Mouse (Mus musculus) cerebellum, postnatal 14 days (tissue): Measurements from ENCODE around the gene Ube2v1.

ENCODE experiments used
- DNase-seq, 2 experiments: peaks; one replicate each; pipeline ENCODE4 v3.0.0; 2021; ENCODE audit warnings: mixed read lengths in 2 of 2

The Ube2v1 gene

DNA sequence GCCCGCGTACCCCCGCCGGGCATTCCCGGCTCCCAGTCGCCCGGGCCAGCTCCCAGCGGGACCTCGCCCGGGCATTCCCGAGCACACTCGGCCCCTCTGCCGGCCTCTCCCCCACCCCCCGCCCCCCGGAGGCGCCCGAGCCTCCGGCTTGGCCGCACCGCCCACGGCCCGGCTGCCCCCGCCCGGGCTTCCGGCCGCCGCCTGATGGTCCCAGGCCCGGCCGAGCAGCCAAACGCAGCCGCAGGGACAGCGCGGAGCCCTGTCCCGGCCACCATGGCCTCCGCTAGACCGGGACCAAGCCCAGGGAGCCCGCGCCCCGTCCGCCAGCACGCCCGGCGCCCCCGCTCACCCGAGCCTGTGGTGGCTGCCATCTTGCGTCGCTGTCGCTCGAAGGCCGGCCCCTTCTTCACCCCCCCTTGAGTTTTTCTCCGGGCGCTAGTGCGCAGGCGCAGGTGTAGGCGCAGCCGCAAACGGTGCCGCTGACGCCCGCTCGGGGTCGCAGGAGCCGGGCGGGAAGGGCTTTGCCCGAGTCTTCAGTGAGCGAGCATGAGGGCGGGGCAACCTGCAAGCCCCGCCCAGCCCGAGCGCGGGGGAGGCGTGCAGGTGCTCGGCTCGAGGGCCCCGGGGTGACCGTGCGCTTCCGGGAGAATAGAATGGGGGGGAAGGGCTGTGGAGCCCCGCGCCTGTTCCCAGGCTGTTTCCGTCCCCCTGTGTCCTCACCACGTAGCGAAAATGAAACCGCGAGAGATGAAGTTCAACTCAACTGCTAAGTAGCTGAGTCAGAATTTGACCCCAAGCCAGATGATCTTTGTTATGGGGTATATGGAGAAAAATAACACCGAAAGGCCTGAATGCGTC lies at the start of gene Ube2v1:
Ube2v1 (minus strand) TSS at position 505 of the 858 bp plus-strand sequence.
- peak; percentile 98 to 99 for DNase-seq

DNA sequence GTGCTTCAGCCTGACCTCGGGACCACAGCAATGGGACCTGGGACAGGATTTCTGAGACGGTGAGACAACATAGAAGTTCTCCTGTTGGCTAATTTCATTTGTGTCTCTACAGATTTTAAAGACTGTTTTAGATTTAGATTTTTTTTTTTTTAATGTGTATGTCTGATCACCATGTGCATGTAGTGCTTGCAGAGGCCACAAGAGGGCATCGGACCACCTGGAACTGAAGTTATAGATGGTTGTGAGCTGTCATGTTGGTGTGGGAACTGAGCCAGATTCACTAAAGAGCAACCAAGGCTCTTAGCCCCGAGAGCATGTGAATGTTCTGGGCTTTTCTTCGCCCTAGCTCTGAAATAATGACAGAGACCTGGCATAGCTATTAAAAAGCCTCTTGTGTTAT lies 48.8 kb upstream of the Ube2v1 start:
- DNase-seq: peak; percentile 57 to 79

DNA sequence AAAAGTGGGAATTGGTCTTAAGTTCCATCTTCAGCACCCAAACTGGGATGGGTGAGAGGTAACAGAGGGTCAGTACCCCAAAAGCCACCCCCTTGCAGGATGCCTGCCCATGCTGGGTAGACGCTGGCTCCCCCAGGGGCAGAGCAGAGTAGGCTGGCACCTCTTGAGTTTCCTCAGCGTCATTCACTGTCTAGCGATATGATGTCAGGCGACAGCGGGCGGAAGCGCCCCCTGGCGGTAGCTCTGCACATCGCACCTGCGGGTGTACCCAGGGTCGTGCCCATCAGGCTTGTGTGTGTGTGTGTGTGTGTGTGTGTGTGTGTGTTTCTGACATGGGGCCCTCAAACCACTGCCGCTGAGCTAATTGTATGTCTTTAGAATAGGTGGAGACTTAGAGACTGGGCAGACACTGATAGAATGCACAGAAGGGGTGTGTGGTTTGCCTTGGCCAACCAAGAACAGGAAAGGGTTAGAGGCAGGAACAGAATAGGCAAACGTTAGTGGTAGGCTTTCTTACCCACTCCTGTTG lies 48.1 kb upstream of the Ube2v1 start:
- DNase-seq: peak; percentile 90 to 95

DNA sequence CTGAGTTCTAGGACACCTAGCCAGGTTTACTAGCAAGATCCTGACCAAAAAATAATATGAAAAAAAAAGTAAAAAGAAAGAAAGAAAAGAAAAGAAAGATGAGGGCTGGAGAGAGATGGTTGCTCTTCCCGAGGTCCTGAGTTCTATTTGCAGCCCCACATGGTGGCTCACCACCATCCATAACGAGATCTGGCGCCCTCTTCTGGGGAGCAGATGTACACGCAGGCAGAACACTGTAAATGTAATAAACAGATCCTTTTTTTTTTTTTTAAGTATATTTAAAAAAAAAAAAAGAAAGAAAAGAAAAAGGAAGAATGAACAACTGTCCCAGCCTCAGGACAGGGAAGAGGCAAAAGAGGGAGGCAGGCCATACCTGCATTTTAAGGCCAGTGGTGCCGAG lies 46.7 kb upstream of the Ube2v1 start:
- no peak for DNase-seq

DNA sequence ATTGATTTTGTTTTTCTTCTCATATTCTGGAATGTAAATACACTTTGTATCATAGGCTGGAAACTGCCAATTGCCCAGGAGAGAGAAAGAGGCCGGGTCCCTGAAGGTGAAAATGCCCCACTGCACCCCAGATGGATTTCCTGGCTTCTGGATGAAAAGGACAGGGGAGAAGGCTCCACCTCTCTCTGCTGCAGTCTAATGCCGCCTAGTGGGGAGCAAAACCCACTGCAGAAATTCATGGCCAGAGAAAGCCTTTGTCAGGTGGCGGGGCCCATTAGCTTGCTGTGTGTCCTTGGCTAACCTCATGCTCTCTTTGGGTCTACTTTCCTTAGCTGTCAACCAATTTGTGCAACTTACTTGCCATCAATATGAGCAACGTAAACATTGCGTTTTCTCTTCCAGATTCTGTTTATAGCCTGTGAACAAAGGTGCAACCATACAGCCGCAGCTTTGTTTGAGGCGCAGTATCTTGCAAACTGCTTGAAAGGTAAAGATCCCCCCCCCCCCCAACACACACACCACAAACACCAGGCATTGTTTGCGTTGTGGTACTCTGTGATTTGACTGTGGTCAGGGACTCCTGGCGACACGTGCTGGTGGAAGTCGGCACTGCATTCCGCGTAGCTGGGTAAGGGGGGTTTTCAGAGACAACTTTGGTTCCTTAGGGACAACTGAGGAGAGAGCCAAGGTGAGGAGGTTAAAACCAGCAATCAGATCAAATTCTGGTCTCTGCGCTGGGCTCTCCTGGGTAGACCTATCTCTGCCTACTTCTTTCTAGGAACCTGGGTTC lies 43.4 kb upstream of the Ube2v1 start:
- peak in 1 of 2 experiments; percentile 62 for DNase-seq

DNA sequence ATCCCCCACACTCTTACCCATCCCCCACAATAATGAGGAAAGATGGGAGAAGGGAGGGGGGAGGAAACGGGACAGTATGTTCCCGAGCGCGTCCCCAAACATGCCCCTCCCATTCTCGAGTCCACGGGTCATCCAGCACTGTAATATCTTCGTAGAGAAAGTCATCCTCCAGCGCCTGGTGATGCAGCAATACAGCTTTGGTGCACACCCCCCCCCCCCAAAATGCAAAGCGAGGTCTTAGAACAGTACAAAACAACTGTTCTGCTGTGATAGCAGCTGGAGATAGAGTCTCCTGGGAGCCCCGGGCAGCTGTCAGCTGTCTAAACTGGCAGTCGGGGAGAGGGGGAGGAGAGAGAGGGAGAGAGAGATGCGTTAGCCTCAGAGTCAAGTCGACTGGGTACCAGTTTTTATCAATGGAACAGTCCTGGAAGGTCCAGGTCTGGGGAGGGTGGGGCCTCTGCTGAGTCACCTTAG lies 40.4 kb upstream of the Ube2v1 start:
- DNase-seq: no peak

DNA sequence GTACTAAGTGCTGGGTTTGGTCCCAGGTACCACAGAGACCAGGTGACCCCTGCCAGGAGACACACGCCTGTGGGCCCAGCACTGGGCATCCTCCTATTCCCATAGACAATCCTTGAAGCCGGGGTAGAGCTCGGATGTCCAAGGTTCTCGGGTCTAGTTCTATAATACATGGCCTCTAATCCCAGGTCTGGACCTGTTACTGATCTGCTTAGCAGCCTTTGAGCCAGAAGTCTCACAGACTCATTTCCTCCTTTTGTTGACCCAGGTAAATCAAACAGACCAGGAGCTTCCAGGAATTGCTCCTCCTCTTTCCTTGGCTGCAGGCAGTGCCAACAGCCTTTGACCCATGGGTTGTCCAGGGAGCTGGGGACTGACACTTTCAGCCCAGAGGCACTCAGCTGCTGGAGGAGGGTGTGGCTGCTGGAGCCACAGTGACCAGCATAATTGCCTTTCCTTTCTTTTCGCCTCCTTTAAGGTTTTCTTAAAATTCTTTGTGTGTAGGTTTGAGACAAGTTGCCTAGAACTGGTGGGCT lies 39.3 kb upstream of the Ube2v1 start:
- DNase-seq: no peak

DNA sequence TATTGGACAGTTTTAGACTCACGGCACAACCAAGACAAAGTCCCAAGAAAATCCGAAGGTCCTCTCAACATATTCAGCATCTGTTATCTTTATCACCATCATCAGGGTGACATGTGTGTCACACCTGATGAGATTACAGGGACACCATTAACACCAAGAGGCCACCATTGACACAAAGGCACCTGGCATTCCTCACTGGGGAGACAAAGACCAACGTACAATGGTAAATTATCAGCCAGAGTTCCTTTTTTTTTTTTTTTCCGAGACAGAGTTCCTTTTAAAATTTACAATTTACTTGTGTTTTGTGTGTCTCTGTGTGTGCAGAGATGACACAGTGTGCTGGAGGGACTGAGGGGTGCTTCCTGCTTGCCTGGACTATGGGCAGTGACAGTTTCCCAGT lies 37.5 kb upstream of the Ube2v1 start:
- no peak for DNase-seq

DNA sequence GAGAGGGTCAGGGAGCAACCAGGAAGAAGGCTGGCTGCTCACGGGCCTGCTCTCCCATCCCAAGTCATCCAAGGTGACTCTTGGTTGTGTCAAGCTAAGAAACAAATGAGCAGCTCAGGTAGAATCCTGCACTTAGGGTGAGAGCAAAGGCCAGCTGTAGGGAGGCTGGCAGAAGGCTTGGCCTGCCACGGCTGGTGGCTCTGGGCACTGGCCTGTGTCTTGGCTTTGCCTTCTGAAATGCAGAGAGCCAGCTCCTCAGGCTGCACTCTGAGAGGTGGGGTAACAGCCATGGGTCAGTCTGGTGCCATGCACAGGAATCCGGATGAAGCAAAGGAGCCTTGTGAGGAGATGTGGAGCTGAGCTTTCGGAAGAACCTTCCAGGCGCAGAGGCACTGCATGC lies 36.5 kb upstream of the Ube2v1 start:
- DNase-seq: no peak

DNA sequence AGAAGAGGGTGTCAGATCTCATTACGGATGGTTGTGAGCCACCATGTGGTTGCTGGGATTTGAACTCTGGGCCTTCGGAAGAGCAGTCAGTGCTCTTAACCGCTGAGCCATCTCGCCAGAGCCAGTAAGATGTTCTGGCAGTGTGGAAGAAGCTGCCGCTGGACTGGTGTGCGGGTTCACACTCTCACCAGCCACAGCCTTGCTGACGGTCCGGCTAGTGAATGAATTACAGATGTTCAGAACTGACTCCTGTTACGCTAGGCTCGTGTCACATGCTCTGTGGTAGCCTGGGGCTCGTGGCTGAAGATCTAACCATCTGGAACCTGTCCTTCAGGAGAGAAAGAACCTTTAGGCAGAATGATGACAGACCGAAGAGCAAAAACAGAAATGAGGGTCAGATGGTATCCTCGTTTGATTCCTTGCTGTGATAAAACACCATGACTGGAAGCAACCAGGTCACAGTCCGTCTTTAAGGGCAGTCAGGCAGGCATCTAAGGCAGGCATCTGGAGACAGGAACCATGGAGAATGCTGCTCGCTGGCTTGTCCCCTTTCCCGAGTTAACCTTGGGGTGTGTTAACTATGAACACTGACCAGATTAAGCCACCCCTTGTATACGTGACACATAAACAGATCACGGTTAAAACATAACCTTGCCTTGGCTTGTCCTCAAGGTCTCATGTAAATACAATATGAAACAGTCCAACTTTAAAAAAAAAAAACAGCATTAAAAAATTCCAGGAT lies 34.2 kb upstream of the Ube2v1 start:
- no peak for DNase-seq

DNA sequence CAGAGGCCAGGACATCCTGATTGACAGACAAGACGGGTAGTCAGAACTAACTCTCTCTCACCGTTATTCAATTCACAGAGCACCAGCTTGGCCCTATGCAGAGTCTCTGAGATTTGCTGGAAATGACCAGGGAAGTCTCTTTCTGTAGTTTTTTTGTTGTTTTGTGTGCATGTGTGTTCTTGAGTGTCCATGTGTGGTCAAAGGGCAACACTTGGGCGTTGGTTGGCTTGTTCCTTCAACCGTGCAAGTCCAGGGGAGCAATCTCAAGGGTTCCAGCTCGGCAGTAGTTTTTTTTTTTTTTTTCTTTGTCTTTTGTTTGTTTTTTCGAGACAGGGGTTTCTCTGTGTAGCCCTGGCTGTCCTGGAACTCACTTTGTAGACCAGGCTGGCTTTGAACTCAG lies 30.8 kb upstream of the Ube2v1 start:
- DNase-seq: no peak

DNA sequence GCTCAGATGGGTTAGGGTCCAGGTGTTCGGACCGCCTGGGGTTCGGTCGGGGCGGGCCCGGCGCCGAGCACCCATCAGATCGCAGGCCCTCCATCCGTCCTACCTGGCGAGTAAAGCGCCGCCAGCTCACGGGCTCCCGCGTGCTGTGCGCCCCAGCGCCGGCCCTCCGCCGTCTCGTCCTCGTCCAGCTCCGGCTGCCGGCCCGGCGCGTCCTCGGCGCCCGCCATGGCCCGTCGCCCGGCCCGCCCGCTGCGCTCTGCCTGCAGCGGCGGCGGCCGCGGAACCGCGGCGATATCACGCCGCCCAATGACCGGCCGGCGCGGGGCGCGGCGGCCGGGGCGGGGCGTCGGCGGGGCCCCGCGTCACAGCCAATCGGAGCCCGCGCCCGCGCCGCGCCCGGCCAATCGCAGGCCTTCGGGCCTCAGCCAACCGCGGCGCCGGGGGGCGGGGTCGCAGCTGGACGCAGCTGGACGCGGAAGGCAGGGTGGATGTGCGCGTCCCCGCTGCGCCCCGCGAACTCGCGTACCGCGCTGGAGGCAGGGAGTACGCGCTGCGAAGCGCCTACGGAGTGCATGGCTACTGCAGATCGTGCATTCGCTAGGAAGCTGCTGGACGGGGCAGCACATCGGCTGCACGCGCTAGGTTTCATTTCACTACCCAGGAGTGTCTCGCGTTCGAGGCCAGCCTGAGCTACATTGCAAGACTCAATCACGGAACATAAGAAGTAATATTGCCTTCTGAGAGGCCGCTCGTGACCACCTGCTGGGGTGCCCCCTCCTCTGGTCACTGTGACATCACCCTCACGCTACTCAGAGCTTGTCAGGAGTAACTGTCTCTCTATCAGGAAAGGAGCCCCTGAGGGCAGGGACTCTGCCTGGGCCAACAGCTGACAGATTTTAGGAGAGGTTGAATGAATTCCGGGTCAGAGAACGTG lies 29.6 kb upstream of the Ube2v1 start, which contains the start of gene Gm20431:
Gm20431 (minus strand) TSS at position 227 of the 934 bp plus-strand sequence.
- peak; percentile 96 to 98 for DNase-seq

DNA sequence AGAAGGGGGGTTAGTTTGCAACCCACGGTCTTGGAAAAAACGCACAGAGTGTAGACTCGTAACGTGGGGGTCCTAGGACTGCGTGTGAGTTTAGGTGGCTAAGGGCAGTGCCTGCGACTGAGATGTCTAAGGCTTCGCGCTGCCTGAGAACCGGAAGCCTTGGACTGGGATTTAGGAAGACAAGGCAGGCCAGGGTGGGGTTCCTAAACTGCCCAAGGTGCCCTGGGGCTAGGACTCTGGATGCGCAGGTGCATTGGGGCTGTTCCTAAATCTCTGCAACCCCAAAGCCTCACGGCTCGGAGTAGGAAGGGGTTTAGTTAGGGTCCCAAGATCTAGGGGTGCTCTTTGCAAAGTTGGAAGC lies 28.7 kb upstream of the Ube2v1 start:
- peak; percentile 34 to 36 for DNase-seq

DNA sequence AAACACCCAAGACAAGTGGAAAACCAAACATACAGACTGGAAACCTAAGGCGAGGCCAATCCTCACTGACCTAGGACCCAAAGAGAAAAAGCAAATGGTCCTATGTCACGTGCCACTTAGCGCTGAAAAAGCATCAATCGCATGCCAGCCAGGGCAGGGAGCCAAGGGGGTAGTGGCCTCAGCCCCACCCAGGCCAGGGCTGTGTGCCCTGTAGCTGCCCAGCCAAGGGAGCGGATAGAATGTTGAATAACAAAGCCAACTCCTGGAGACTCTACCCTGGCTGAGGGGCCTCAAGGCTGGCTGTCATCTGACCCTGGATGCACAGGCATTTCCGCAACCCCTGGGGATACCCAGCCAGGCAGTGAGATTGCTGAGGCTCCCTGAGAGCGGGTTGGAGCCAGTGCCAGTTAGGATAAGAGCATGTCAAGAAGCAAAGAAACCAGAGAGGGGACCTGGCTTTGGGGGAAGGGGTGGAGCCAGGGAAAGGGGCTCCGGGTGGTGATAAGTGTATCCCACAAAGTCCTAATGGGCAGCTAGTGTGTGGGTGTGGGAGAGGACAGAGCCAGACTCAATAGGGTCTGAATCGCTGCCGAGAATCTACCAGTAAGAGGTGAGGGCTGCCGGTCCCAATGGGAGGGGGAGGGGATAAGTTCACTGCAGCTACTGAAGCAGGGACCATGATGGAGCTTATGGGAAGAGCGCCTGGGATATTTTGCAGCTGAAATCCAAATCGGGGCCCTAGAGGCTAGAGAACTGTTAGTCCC lies 28.1 kb upstream of the Ube2v1 start:
- DNase-seq: peak; percentile 62 to 74

DNA sequence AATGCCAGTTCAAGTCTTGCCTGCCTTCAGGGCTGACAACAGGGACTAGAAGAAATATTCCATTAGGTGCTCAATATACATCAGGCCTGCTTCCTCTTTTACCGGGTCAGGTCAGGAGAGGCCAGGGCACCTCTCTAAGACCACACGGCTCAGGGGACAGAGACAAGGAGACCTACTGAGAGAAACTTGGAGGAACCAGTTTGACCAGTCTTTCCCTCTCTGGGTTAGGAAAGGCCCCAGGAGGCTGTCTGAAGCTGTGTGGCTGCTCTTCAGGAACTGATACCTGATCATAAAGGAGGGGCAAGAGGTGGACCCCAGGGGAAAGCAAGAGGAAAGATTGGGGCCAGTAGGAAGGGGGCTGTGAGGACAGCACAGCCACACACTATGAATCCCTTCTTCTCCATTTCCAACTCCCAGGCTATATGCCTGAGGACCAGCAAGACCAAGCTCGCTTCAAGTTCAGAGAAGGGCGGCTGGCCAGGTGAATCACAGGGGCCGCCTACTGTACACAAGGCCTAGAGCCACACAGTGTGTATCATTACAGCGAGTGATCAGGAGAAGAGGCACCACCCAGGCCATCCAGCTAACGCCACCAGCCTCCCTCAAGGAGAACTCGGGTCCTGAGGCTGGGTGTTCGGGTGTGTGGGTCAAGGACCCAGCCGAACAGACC lies 27.4 kb upstream of the Ube2v1 start:
- DNase-seq: no peak

DNA sequence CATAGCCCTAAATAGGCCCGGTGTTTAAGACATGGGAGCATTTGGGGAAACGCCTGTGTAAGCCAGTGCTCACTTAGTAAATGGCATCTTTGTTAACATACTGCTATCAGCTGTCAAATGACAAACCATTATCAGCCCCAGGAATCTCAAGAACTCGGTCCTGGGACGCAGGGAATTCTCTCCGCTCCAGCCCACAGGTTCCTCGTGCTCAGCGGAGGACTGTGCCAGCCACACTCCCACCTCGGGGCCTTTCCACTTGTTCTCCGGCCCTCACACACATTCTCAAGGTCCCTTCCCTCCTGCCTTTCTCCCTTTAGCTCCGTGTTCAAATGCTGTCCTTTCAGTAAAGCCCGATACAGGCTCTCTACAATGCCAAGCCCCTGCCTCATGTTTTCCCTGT lies 26.8 kb upstream of the Ube2v1 start:
- no peak for DNase-seq

DNA sequence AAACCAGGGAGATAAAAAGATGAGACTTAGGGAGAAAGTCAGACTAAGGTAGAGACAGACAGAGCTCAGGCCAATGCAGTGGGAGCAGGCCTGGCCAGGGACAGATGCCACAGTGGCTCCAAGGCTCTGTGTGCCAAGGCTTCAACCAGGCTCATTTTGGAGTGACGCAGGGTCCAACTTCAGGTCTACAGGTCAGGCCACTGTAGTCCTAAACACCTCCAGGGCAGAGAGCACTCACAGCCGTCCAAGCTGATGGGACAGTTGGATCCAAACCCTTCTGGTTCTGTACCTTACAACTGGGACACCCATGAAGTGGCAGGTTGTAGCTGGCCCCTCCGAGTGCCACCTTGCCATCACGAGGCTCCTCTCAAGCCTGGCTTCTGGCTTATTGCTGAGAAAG lies 26.1 kb upstream of the Ube2v1 start:
- no peak for DNase-seq

DNA sequence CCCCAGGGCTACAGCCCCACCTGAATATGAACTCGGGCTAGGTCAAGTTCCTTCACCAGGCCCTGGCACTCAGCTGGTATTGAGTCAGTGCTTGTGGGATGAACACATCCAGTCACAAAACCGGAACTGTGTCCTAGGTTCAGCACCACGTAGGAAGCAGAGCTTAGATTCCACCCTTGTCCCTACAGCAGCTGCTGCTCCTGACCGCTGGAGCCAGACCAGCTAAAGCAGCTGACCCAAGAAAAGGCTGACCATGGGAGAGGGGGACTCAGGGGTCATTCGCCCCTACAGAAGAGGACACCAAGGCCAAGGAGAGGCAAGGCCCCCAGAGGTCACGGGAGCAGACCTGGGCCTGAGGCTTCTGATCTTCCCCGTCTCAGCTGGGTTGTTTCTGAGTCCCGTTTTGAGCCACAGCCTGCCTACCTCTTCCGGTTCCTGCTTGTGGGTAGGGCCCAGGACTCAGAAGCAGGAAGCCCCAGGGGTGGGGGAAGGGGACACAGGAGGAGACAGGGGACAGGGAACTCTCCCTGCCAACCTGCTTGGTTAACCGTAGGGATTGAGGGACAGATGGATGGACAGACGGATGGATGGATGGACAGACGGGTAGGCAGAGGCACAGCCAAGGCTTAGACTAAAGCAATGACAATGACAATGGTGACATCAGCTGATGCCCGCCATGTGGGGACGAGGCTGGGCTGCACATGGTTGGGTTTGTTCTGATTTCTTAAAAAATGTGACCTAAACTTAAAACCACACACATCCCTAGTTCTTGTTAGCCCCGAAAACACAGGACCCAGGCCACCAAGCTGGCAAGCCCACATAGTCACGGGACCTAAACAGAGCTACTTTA lies 25.0 kb upstream of the Ube2v1 start:
- DNase-seq: no peak
